Mouse (Mus musculus) forebrain, embryonic 13.5 days (tissue): ENCODE data around the gene Nip7. TPM values are rescaled to one million over a fixed set of nuclear protein-coding genes. Genes with fewer than 3 reads are reported as not detected.
A peak's percentile ranks its signal among the peaks of the same experiment; 100 is the strongest.

Source experiments
- ATAC-seq: fragments of 200-750 bp; cut with Nextera tagmentation; 2 replicates; pipeline ENCODE4 v1.8.0; 2017
- H3K27ac ChIP-seq: fragments of 300-500 bp; sonication (generic); 2 replicates; pipeline ENCODE4 v1.5.1; 2015; ENCODE audit warnings: inconsistent platforms, mild to moderate bottlenecking, moderate library complexity
- H3K27me3 ChIP-seq: fragments of 300-500 bp; sonication (generic); 2 replicates; pipeline ENCODE4 v1.6.1; 2015; ENCODE audit warnings: mild to moderate bottlenecking, inconsistent platforms
- H3K36me3 ChIP-seq: fragments of 300-500 bp; sonication (generic); 2 replicates; pipeline ENCODE4 v1.6.1; 2015; ENCODE audit warnings: mild to moderate bottlenecking, inconsistent platforms; ENCODE audit not compliant: poor library complexity, severe bottlenecking
- H3K4me1 ChIP-seq: fragments of 300-500 bp; sonication (generic); 2 replicates; pipeline ENCODE4 v1.6.1; 2015; ENCODE audit warnings: inconsistent platforms
- H3K4me2 ChIP-seq: fragments of 300-500 bp; sonication (generic); 2 replicates; pipeline ENCODE4 v1.6.1; 2015; ENCODE audit warnings: inconsistent platforms, mild to moderate bottlenecking, moderate library complexity
- H3K4me3 ChIP-seq: fragments of 300-500 bp; sonication (generic); 2 replicates; pipeline ENCODE4 v1.5.1; 2015; ENCODE audit warnings: mild to moderate bottlenecking, inconsistent platforms
- H3K9ac ChIP-seq: fragments of 300-500 bp; sonication (generic); 2 replicates; pipeline ENCODE4 v1.6.1; 2015; ENCODE audit warnings: mild to moderate bottlenecking, inconsistent platforms
- H3K9me3 ChIP-seq: fragments of 300-500 bp; sonication (generic); replicated peaks from 2 replicates; pipeline ENCODE4 v1.6.1; 2016; ENCODE audit warnings: inconsistent platforms
- WGBS: fragments of 180-500 bp; shearing (Covaris S2); methylation state at CpG from one replicate; pipeline ENCODE4 v1.1.7; 2015; 5-methylcytosine and 5-hydroxymethylcytosine counted together
- polyA plus RNA-seq: library from polyadenylated mRNA; unstranded; fragments of >200 nt; fragmentation: Nextera tagmentation; extraction: Ambion mirVana; gene quantifications from 2 replicates; pipeline ENCODE4 v1.2.1, GENCODE M21; 2015

The Nip7 gene
- polyA plus RNA-seq, 1 experiment from 2014 or later, result 91.3 TPM

GRCm38 (mm10) chr8:107036626-107037025, 20.1 kb upstream of the Nip7 start:
- no peak overlapping the region for H3K27ac ChIP-seq
- H3K27me3 ChIP-seq, result no peaks in the 10 kb centered on the region
- no peak overlapping the region for H3K4me2 ChIP-seq
- WGBS, result 88% methylated on average over 8 of the region's 8 CpGs
- no peaks in the 10 kb centered on the region for H3K9me3 ChIP-seq
- ATAC-seq, result no peak
- H3K36me3 ChIP-seq, result peaks cover 43% of the 10 kb centered on the region
- H3K4me1 ChIP-seq, result peaks cover 15% of the 10 kb centered on the region
- H3K4me3 ChIP-seq, result no peak overlapping the region
- no peak overlapping the region for H3K9ac ChIP-seq

DNA sequence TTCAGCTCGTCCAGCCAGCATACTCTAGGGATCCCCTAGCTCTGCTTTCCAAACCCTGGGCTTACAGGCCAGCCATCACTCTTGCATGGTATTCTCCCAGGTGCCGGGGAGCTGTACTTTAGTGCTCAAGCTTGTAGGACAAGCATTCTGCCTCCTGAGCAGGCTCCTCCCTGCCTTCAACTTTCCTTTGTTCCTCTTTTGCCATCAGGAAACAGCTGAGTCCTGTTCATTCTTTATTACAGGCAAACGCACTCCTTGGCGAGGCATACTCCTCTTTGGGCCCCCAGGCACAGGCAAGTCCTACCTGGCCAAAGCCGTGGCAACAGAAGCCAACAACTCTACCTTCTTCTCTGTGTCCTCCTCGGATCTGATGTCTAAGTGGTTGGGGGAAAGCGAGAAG, 16.0 kb upstream of the Nip7 start:
- WGBS, result 85% methylated on average over 7 of the region's 7 CpGs
- H3K4me3 ChIP-seq, result no peak overlapping the region

DNA sequence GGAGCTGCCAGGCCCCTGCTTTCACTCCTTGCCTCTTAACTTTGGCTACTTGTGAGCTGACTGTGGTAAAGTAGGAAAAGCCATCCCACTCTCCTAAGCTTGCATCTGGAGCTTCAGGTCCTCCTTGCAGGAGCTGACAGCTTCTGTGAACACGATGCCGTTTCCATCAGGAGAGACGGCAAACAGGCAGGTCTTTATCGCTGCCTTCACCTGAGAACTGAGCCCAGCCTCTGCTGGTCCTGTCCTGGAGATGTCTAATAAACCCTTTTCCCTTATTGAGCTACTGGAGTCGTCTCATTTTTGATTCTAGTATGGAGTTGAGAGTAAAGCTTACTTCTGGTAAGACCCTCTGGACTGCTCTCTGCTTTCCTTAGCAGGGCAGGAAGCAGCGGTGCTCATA, 11.2 kb upstream of the Nip7 start:
- Histone ChIP-seq H3K9ac (no peak overlapping the region), H3K4me3 (no peak overlapping the region), H3K4me2 (no peak overlapping the region), H3K27me3 (no peaks in the 10 kb centered on the region), H3K27ac (no peak overlapping the region), H3K4me1 (peaks cover 26% of the 10 kb centered on the region), H3K36me3 (peaks cover 83% of the 10 kb centered on the region), H3K9me3 (no peaks in the 10 kb centered on the region)
- WGBS, result 92% methylated on average over 6 of the region's 6 CpGs
- ATAC-seq, result no peak

More for the DNA sequence above, 16.0 kb upstream of the Nip7 start:
- Histone ChIP-seq H3K9ac (no peak overlapping the region), H3K36me3 (peaks cover 83% of the 10 kb centered on the region), H3K27me3 (no peaks in the 10 kb centered on the region), H3K4me1 (no peaks in the 10 kb centered on the region), H3K9me3 (no peaks in the 10 kb centered on the region), H3K27ac (no peak overlapping the region), H3K4me2 (no peak overlapping the region)
- no peak for ATAC-seq

DNA sequence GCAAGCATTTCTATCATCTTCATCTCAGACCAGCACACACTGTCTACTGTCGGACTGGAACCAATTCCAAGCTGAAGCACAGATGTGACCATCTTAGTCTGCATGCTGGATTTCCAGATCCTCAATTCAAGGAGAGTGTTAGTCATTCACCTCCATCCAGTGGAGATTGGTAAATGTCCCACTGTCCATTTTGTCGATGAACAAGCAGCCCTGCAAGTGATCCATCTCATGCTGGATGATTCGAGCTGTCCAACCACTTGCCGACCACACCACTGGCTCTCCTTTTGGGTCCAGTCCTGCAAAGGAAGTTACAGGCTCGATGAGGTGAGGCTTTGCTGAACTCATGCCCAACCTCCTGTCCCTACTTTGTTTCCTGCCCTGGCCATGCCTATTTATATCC, 9.7 kb upstream of the Nip7 start:
- no peak for ATAC-seq
- no peak overlapping the region for H3K9ac ChIP-seq
- H3K9me3 ChIP-seq, result no peaks in the 10 kb centered on the region
- H3K4me2 ChIP-seq, result peak overlapping the region; percentile 94; the same call in 1 of the 2 replicates
- H3K4me3 ChIP-seq, result no peak overlapping the region
- peaks cover 26% of the 10 kb centered on the region for H3K4me1 ChIP-seq
- H3K27me3 ChIP-seq, result no peaks in the 10 kb centered on the region
- peaks cover 83% of the 10 kb centered on the region for H3K36me3 ChIP-seq
- H3K27ac ChIP-seq, result no peak overlapping the region
- 91% methylated on average over 5 of the region's 5 CpGs for WGBS

- peak within 1 kb of the TSS; percentile 81 for H3K4me3 ChIP-seq
- peak within 1 kb of the TSS; percentile 84 for H3K9ac ChIP-seq
- H3K27ac ChIP-seq, result peak within 1 kb of the TSS; percentile 90
- WGBS, result under 1% methylated on average over 87 of the region's 87 CpGs
- no peaks in the 10 kb centered on the region for H3K9me3 ChIP-seq
- ATAC-seq, result peak; percentile 87
- no peaks in the 10 kb centered on the region for H3K27me3 ChIP-seq
- peaks cover 83% of the 10 kb centered on the region for H3K36me3 ChIP-seq
- peak within 1 kb of the TSS; percentile 94 for H3K4me2 ChIP-seq
- peaks cover 26% of the 10 kb centered on the region for H3K4me1 ChIP-seq
Observed at GRCm38 (mm10) chr8:107048061-107048941, 8.4 kb upstream of the Nip7 start, which contains the start of gene Pdf. Pdf (minus strand) TSS chr8:107048614.

DNA sequence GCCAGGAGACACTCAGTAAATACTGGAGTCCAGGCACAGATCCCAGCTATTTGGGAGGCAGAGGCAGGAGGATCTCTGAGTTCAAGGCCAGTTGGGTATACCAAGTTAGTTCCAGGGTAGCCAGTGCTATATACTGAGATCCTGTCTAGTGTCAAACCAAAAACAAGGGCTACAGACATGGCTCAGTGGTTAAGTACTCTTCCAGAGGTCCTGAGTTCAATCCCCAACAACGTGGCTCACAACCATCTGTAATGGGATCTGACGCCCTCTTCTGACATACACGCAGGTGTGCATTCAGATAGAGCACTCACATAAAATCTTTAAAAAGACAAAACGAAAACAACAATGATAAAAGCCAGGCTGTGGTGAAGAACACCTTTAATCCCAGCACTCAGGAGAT, 7.2 kb upstream of the Nip7 start:
- peaks cover 26% of the 10 kb centered on the region for H3K4me1 ChIP-seq
- WGBS, result 93% methylated on average over 4 of the region's 4 CpGs
- ATAC-seq, result no peak
- H3K4me2 ChIP-seq, result peak overlapping the region; percentile 94
- no peaks in the 10 kb centered on the region for H3K9me3 ChIP-seq
- H3K4me3 ChIP-seq, result peak overlapping the region; percentile 81; the same call in 1 of the 2 replicates
- no peak overlapping the region for H3K9ac ChIP-seq
- H3K36me3 ChIP-seq, result peaks cover 83% of the 10 kb centered on the region
- H3K27ac ChIP-seq, result no peak overlapping the region
- H3K27me3 ChIP-seq, result no peaks in the 10 kb centered on the region

DNA sequence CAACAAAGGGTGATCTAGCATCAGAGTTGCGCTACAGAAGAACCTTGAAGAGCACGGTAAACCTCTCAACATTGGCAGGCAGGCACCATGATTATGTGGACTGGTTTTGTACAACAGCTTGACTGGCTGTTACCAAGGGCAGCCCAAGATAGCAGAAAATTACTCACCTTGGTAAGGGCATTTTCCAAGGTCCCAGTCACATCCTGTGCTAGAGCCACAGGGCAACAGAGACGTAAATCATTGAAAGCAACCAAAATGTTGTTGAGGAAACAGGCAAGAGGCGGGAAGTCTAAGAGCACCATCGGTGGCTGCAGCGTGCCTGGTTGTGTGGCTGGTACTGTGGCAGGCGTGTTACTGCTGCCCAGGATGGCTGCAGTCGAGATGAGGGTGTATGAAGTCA, 4.6 kb upstream of the Nip7 start:
- no peak overlapping the region for H3K4me2 ChIP-seq
- H3K27ac ChIP-seq, result no peak overlapping the region
- H3K27me3 ChIP-seq, result no peaks in the 10 kb centered on the region
- H3K36me3 ChIP-seq, result peaks cover 58% of the 10 kb centered on the region
- peaks cover 37% of the 10 kb centered on the region for H3K4me1 ChIP-seq
- no peak overlapping the region for H3K4me3 ChIP-seq
- ATAC-seq, result no peak
- 95% methylated on average over 8 of the region's 8 CpGs for WGBS
- no peak overlapping the region for H3K9ac ChIP-seq
- no peaks in the 10 kb centered on the region for H3K9me3 ChIP-seq

DNA sequence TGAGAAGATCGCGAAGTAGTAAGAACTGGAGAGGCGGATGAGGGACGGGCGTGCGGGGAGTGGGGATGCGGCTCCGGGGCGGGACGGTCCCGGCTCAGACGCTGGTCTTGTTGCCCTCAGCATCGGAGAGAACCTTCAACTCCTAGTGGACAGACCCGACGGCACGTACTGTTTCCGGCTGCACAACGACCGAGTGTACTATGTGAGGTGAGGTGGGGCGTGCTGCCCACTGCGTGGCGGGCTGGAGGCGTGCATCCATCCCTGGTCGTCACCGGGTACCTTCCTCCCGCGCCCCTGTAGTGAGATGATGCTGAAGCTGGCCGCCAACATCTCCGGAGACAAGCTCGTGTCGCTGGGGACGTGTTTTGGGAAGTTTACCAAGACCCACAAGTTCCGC, 294 bp downstream of the Nip7 start:
- Histone ChIP-seq H3K27me3 (no peaks in the 10 kb centered on the region), H3K9ac (peak overlapping the region; percentile 73), H3K4me1 (peaks cover 24% of the 10 kb centered on the region), H3K4me3 (peak overlapping the region; percentile 98), H3K4me2 (peak overlapping the region; percentile 99), H3K9me3 (no peaks in the 10 kb centered on the region), H3K36me3 (peaks cover 51% of the 10 kb centered on the region), H3K27ac (no peak overlapping the region)
- WGBS, result under 1% methylated on average over 33 of the region's 33 CpGs
- no peak; the same call in 1 of the 2 replicates for ATAC-seq

DNA sequence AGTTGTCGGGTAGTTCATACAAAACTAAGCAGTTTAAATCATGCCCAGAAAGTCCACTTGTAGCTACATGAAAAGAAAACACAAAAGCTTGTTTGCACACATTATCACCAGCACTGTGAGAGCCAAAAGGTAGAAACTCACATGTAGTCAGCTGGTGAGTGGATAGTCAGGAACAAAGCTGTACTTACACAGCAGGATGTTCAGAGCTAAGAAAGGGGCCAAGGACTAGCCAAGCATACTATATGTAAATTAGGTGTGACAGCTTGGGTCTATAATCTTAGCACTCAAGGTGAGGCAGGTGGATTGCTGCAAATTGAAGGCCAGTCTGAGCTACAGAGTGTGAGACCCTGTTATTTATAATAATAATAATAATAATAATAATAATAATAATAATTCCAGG, 5.9 kb downstream of the Nip7 start:
- 88% methylated on average over 1 of the region's 1 CpGs for WGBS
- H3K9me3 ChIP-seq, result no peaks in the 10 kb centered on the region

GRCm38 (mm10) chr8:107065511-107066496, 9.1 kb downstream of the Nip7 start, which contains the start of gene Tmed6:
Tmed6 (minus strand) TSS chr8:107065644.
- Histone ChIP-seq H3K9ac (no peak within 1 kb of the TSS), H3K36me3 (peaks cover 24% of the 10 kb centered on the region), H3K4me1 (no peaks in the 10 kb centered on the region), H3K4me2 (no peak within 1 kb of the TSS), H3K27me3 (no peaks in the 10 kb centered on the region), H3K27ac (no peak within 1 kb of the TSS), H3K9me3 (no peaks in the 10 kb centered on the region), H3K4me3 (no peak within 1 kb of the TSS)
- ATAC-seq, result no peak
- WGBS, result 68% methylated on average over 17 of the region's 17 CpGs

More for the DNA sequence above, 5.9 kb downstream of the Nip7 start:
- Histone ChIP-seq H3K4me3 (no peak overlapping the region), H3K4me1 (peaks cover 6% of the 10 kb centered on the region), H3K4me2 (no peak overlapping the region), H3K36me3 (peaks cover 25% of the 10 kb centered on the region), H3K9ac (no peak overlapping the region), H3K27ac (no peak overlapping the region), H3K27me3 (no peaks in the 10 kb centered on the region)
- ATAC-seq, result no peak

DNA sequence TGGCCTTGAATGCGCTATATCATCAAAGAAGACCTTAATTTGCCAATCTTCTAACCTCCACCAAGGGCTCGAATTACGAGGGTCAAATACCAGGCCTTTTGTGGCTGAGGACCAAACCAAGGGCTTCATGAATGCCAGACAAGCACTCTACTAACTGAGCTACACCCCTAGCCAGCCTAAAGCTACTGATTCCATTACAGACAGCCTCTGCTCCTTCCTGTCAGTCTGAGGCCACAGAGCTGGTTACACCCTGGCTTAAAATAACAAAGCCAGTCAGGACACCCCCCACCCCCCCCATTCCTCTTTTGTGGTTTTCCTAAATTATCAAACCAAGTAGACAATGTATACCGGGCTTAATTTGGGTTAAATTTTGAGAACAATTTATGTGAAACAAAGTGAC, 17.0 kb downstream of the Nip7 start:
- Histone ChIP-seq H3K4me2 (no peak overlapping the region), H3K4me1 (no peaks in the 10 kb centered on the region), H3K27ac (no peak overlapping the region), H3K9ac (no peak overlapping the region), H3K36me3 (peaks cover 93% of the 10 kb centered on the region), H3K27me3 (no peaks in the 10 kb centered on the region), H3K4me3 (no peak overlapping the region), H3K9me3 (no peaks in the 10 kb centered on the region)
- WGBS, result 87% methylated on average over 4 of the region's 4 CpGs
- no peak for ATAC-seq

DNA sequence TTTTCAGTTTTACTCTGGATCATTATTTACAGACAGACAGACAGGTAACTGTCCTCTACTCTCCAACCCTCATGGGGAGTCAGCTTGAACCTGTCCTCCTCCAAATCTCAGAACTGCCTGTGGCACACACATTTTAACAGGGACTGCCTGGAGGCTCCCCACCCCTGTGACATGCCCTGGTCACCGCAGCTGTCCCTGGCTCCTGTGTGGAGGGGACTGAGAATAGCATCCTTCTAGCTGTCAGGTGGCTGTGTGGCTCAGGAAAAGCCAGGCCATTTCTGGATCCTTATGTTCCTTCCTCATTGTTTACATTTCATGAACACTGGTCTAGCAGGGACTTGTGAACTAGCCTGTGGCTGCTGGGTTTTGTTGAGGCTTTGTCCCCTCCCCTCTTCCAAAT, 17.5 kb downstream of the Nip7 start:
- ATAC-seq, result no peak
- H3K9me3 ChIP-seq, result no peaks in the 10 kb centered on the region
- no peak overlapping the region for H3K9ac ChIP-seq
- H3K27me3 ChIP-seq, result no peaks in the 10 kb centered on the region
- no peaks in the 10 kb centered on the region for H3K4me1 ChIP-seq
- H3K4me3 ChIP-seq, result no peak overlapping the region
- H3K27ac ChIP-seq, result no peak overlapping the region
- 100% methylated on average over 1 of the region's 1 CpGs for WGBS
- peaks cover 93% of the 10 kb centered on the region for H3K36me3 ChIP-seq
- no peak overlapping the region for H3K4me2 ChIP-seq
